Mouse (Mus musculus): ENCODE results near the gene Inf2. TPM values are rescaled to one million over a fixed set of nuclear protein-coding genes. Genes with fewer than 3 reads are reported as not detected.

Gene Inf2
- total and polyA plus RNA-seq, 2 experiments from 2014 or later, result 2.7 to 17.1 TPM

DNA sequence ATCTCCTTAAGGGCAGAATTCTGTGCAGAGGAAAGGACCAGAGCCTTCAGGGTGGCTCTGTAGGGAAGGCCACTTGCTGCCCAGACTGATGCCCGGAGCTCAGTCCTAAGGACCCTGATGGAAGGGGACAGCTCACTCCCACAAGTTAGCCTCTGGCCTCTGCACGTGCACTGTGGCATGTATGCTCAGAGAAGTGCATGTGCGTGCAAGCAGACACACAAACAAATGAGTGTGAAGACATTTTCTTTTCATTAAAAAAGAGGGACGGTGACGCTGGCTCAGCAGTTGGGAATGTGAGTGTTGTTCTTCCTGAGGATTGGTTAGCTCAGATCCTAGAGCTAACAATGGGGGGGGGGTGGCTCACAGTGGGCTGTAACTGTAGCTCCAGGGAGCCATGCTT is 9.2 kb upstream of the Inf2 start:
- H3K27me3 ChIP-seq (ENCODE audit: control insufficient read depth, insufficient read depth, low read length), result no peaks in the 10 kb centered on the region
- no peaks in the 10 kb centered on the region for H3K36me3 ChIP-seq (replicated peaks; ENCODE audit: control insufficient read depth, insufficient read depth, low read length)
- no peak for TF ChIP-seq EP300 (IDR thresholded peaks at IDR 0.05; ENCODE audit: low read depth)
- TF ChIP-seq CTCF (IDR thresholded peaks at IDR 0.05; ENCODE audit: low read depth), result no peak
- H3K9me3 ChIP-seq (replicated peaks; ENCODE audit: control insufficient read depth, low read length), result no peaks in the 10 kb centered on the region
- H3K4me1 ChIP-seq (ENCODE audit: control insufficient read depth, insufficient read depth), result peaks cover 16% of the 10 kb centered on the region
- H3K27ac ChIP-seq (ENCODE audit: low read depth), result no peak overlapping the region
- 64% methylated on average over 5 of the region's 5 CpGs for WGBS
- H3K4me2 ChIP-seq (ENCODE audit: low read depth, low read length), result no peak overlapping the region
- DNase-seq (ENCODE audit: low spot score) (no peak), ATAC-seq (ENCODE audit: insufficient read depth, low read depth) (no peak)
- H3K4me3 ChIP-seq (ENCODE audit: low read depth, low read length), result no peak overlapping the region
- H3K9ac ChIP-seq (replicated peaks; ENCODE audit: low read depth, low read length), result no peak overlapping the region

DNA sequence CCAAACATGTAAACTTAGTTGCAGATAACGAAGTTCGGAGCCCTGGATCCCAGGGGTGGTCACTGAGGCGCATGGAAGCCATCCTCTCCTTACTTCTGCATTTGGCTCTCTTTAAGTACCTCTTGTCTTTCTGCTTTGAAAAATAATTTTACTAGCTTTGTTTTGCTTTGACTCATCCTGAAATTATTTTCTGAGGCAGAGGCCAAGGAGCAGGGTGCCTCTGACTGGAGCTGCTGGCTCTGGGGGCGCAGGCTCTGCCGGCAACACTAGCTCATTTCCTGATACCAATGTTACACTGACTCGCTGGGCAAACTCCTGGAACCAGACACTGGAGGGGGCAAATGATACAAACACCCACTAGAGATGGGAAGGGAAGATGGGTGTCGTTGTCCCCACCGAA is 8.7 kb upstream of the Inf2 start:
- DNase-seq (ENCODE audit: low spot score), result no peak
- Histone ChIP-seq H3K36me3 (replicated peaks; ENCODE audit: control insufficient read depth, insufficient read depth, low read length) (no peaks in the 10 kb centered on the region), H3K4me1 (ENCODE audit: control insufficient read depth, insufficient read depth) (peaks cover 16% of the 10 kb centered on the region), H3K4me3 (ENCODE audit: low read depth, low read length) (no peak overlapping the region), H3K27me3 (ENCODE audit: control insufficient read depth, insufficient read depth, low read length) (no peaks in the 10 kb centered on the region), H3K27ac (ENCODE audit: low read depth) (no peak overlapping the region), H3K9ac (replicated peaks; ENCODE audit: low read depth, low read length) (no peak overlapping the region), H3K9me3 (replicated peaks; ENCODE audit: control insufficient read depth, low read length) (no peaks in the 10 kb centered on the region), H3K4me2 (ENCODE audit: low read depth, low read length) (no peak overlapping the region)
- TF ChIP-seq CTCF (IDR thresholded peaks at IDR 0.05; ENCODE audit: low read depth), result no peak
- no peak for TF ChIP-seq EP300 (IDR thresholded peaks at IDR 0.05; ENCODE audit: low read depth)
- 82% methylated on average over 8 of the region's 8 CpGs for WGBS
- ATAC-seq (ENCODE audit: insufficient read depth, low read depth), result no peak

DNA sequence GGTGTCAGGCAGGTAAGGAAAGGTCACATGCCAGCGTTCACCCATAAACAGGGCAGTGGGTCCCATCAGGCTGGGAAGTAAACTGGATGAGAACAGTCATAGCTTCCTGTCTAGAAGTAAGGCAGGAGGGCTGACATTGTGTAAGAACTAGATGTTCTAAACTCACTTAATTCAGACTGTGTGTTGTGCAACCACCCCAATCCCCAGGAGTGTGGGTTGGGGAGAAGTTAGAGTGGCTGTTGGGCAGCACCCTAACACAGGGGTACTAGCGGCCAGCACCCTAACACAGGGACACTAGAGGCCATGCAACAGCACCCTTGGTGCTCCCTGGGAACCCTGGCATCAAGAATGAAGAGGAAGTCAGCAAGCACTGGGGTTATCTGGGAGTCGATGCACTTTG is 7.5 kb upstream of the Inf2 start:
- Histone ChIP-seq H3K4me3 (ENCODE audit: low read depth, low read length) (no peak overlapping the region), H3K27me3 (ENCODE audit: control insufficient read depth, insufficient read depth, low read length) (peaks cover 6% of the 10 kb centered on the region; the same call in 1 of the 2 replicates), H3K4me2 (ENCODE audit: low read depth, low read length) (no peak overlapping the region), H3K27ac (ENCODE audit: low read depth) (no peak overlapping the region), H3K36me3 (replicated peaks; ENCODE audit: control insufficient read depth, insufficient read depth, low read length) (no peaks in the 10 kb centered on the region), H3K9ac (replicated peaks; ENCODE audit: low read depth, low read length) (no peak overlapping the region), H3K9me3 (replicated peaks; ENCODE audit: control insufficient read depth, low read length) (no peaks in the 10 kb centered on the region), H3K4me1 (ENCODE audit: control insufficient read depth, insufficient read depth) (peaks cover 16% of the 10 kb centered on the region)
- ATAC-seq (ENCODE audit: insufficient read depth, low read depth), result no peak
- no peak for TF ChIP-seq CTCF (IDR thresholded peaks at IDR 0.05; ENCODE audit: low read depth)
- TF ChIP-seq EP300 (IDR thresholded peaks at IDR 0.05; ENCODE audit: low read depth), result no peak
- whole genome bisulfite sequencing, result 64% methylated on average over 3 of the region's 3 CpGs
- no peak for DNase-seq (ENCODE audit: low spot score)

- no peak overlapping the region for H3K4me3 ChIP-seq (ENCODE audit: low read depth, low read length)
- H3K27me3 ChIP-seq (ENCODE audit: control insufficient read depth, insufficient read depth, low read length), result peaks cover 10% of the 10 kb centered on the region; the same call in 1 of the 2 replicates
- H3K4me2 ChIP-seq (ENCODE audit: low read depth, low read length), result no peak overlapping the region
- DNase-seq (ENCODE audit: low spot score) (no peak), ATAC-seq (ENCODE audit: insufficient read depth, low read depth) (no peak)
- TF ChIP-seq CTCF (IDR thresholded peaks at IDR 0.05; ENCODE audit: low read depth) (no peak), EP300 (IDR thresholded peaks at IDR 0.05; ENCODE audit: low read depth) (no peak)
- 80% methylated on average over 7 of the region's 7 CpGs for WGBS
- no peak overlapping the region for H3K9ac ChIP-seq (replicated peaks; ENCODE audit: low read depth, low read length)
- H3K27ac ChIP-seq (ENCODE audit: low read depth), result no peak overlapping the region
- H3K9me3 ChIP-seq (replicated peaks; ENCODE audit: control insufficient read depth, low read length), result no peaks in the 10 kb centered on the region
- no peaks in the 10 kb centered on the region for H3K36me3 ChIP-seq (replicated peaks; ENCODE audit: control insufficient read depth, insufficient read depth, low read length)
- peaks cover 15% of the 10 kb centered on the region for H3K4me1 ChIP-seq (ENCODE audit: control insufficient read depth, insufficient read depth)
Measured at GRCm38 (mm10) chr12:112584954-112585353, 3.6 kb upstream of the Inf2 start.

- WGBS, result 82% methylated on average over 7 of the region's 7 CpGs
- Histone ChIP-seq H3K4me3 (ENCODE audit: low read depth, low read length) (no peak overlapping the region), H3K36me3 (replicated peaks; ENCODE audit: control insufficient read depth, insufficient read depth, low read length) (no peaks in the 10 kb centered on the region), H3K27me3 (ENCODE audit: control insufficient read depth, insufficient read depth, low read length) (peaks cover 10% of the 10 kb centered on the region; the same call in 1 of the 2 replicates), H3K4me2 (ENCODE audit: low read depth, low read length) (no peak overlapping the region), H3K27ac (ENCODE audit: low read depth) (no peak overlapping the region), H3K9ac (replicated peaks; ENCODE audit: low read depth, low read length) (no peak overlapping the region), H3K9me3 (replicated peaks; ENCODE audit: control insufficient read depth, low read length) (no peaks in the 10 kb centered on the region), H3K4me1 (ENCODE audit: control insufficient read depth, insufficient read depth) (peaks cover 26% of the 10 kb centered on the region)
- no peak for ATAC-seq (ENCODE audit: insufficient read depth, low read depth)
- no peak for DNase-seq (ENCODE audit: low spot score)
- TF ChIP-seq CTCF (IDR thresholded peaks at IDR 0.05; ENCODE audit: low read depth) (no peak), EP300 (IDR thresholded peaks at IDR 0.05; ENCODE audit: low read depth) (no peak)
Measured at GRCm38 (mm10) chr12:112585924-112586538, 2.6 kb upstream of the Inf2 start.
